Mouse (Mus musculus): ENCODE measurements around the gene B3gnt8.

The B3gnt8 gene

DNA sequence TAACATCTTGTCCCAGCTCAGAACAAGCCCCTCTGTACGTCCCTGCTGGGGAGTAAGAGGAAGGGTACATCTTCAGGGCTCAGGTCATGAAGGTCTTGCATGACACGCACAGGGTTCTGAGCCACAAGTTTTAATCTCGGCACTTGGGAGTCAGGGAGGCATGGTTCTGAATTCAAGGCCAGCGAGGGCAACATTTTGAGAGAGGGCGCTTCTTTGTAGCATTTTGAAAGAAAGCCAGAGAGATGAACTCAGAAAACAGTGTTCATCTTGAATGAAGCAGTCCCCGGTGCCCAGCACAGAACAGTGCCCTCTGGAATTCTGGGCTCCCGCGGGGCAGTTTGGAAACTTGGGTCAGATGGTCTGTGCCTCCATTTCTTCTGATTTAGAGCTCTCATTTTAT, 39.9 kb downstream of the B3gnt8 start:
- no peak for DNase-seq

- no peak for DNase-seq
These were observed 42.7 kb downstream of the B3gnt8 start for GRCm38 (mm10) chr7:25669158-25669557.

DNA sequence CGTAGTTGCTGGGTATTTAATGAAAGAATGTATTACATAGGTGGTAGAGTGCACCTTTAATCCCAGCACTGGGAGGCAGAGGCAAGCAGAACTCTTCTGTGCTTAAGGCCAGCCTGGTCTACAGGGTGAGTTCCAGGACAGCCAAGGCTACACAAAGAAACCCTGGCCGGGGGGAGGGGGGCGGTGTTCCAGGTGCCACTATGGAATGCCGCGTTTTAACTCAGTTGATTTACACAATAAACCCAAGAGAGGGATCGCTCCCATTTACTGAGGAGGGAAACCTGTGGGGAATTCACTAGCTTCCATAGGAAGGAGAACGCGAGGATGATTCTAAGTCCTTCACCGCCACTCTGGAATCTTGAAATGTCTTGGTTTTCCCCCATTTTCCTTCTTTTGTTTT, 43.2 kb downstream of the B3gnt8 start:
- no peak for DNase-seq

GRCm38 (mm10) chr7:25670096-25670495, 43.6 kb downstream of the B3gnt8 start:
- DNase-seq, result no peak

DNA sequence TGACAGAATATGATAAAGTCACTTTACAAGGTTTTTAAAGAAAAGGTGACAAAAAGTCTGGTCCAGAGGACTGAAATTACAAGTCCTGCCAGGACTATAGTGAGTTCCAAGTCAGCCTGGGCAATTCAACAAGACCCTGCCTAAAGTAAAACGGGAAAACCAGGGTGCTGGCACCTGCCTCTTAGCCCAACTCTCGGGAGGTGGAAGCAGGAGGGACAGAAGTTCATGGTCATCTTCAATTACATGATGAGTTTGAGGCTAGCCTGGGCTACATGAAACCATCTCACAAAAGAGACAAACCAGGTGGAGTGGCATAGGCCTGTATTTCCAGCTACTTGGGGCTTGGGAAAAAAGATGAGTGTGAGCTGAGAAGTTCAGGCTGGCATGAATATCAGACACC, 45.2 kb downstream of the B3gnt8 start:
- DNase-seq, result no peak

GRCm38 (mm10) chr7:25672442-25672841, 46.0 kb downstream of the B3gnt8 start:
- no peak for DNase-seq

DNA sequence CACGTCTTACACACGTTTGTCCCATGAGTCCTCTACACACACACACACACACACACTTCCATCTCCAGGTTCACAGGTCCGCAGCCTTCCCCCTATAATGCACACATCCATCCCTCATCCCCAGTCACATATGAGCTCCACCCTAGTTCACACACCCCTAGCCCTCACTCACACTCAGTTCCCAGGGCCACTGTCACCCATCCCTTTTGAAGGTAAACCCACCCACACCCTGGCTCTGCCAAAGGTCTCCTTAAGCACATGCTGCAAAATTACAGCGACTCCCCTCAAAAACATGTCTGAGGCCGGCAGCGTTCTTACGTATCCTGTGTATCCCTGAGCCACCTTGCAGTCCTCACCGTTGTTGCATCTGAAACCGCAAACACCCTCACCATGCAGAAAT, 47.8 kb downstream of the B3gnt8 start:
- DNase-seq, result no peak

GRCm38 (mm10) chr7:25674719-25675300, 48.4 kb downstream of the B3gnt8 start, which contains the start of gene Tmem91:
Gene Tmem91 (minus strand): TSS chr7:25675166.
- DNase-seq, result no peak

DNA sequence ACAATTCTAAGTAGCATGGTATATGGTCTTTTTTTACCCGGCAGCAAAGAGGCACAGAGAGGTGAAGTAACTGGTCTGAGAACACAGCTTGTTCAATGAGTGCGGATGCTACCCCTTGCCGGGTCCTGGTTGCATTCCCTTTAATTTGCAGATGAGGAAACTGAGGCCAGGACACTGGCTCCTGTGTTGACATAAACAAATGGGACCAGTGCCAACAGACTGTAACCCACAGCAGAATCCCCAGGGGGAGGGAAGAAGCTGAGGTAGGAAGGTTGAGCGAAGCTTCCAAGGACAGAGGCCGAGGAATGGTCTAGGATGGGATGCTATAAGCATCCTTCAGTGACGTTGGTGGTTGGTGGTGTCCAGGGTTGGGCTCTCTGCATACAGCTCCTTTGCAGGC, 49.0 kb downstream of the B3gnt8 start:
- DNase-seq, result no peak

DNA sequence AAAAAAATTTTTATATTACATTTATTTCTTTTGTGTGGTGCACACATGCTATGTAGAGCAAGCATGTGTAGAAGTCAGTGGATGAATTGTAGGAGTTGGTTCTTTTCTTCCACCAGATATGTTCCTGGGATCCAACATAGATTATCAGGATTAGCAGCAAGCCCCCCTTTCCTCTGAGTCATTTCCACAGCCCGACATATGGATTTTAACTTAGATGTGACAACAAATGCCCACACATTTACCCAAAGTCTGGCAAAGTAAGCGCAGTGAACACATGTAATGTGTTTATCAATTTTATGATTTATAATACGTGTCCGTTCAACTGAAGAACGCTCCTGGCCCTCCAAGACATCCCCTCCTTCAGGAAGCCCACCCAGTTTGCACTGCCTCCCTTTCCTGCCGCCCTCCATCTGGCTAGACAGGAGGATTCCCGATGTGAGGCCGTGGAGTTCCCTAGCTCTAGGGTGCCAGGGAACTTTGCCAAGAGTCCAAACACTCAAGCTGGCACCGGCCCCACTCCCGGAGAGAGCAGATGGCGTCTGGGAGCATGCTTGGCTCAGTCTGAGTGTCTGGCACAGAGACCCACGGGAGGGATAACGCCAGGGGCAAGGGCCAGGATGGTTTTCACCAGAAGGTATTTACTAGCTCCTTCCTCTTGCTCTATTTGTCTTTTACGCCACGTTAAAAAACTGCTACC, 49.8 kb downstream of the B3gnt8 start:
- DNase-seq, result peak; percentile 94

- DNase-seq, result no peak
These were observed 50.6 kb downstream of the B3gnt8 start for GRCm38 (mm10) chr7:25677013-25677412.

- no peak for DNase-seq
These were observed 53.5 kb downstream of the B3gnt8 start for GRCm38 (mm10) chr7:25679971-25680370.

DNA sequence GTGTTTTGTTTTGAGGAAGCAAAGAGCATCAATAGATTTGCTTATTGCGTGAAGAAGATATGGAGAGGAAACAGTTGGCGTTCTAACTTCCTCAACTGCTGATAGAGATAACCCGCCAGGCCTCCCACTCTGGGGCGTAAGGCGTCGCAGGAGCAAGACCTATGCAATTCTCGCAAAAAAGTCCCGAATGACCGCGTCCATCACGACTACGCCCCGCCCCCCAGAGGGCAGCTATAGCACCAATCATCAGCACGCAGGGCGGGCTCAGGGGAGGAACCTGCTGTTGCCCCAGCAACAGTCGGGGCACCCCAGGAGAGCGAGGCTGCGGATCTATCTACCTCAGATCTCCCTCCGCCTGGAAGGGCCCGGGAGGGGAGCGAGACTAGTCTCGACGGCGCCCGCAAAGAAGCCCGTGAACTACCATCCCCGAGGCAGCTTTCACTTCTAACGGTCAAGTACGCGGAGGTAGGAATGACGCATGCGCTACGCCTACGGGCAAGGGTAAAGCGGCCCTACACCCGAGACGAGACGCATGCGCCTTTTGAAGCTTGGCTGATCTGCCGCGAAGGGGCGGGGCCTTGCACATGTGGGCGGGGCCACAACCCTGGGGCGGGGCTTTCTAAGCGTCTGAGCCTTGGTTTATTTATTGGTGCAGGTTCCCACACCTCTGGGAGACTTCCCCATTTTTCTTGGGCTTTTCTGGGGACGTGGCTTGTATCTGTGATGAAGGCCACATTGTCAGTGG, 54.2 kb downstream of the B3gnt8 start, which contains the start of gene B9d2:
Gene B9d2, plus strand, starts transcription at position 267 of the 745 bp plus-strand sequence.
- peak; percentile 91 for DNase-seq

DNA sequence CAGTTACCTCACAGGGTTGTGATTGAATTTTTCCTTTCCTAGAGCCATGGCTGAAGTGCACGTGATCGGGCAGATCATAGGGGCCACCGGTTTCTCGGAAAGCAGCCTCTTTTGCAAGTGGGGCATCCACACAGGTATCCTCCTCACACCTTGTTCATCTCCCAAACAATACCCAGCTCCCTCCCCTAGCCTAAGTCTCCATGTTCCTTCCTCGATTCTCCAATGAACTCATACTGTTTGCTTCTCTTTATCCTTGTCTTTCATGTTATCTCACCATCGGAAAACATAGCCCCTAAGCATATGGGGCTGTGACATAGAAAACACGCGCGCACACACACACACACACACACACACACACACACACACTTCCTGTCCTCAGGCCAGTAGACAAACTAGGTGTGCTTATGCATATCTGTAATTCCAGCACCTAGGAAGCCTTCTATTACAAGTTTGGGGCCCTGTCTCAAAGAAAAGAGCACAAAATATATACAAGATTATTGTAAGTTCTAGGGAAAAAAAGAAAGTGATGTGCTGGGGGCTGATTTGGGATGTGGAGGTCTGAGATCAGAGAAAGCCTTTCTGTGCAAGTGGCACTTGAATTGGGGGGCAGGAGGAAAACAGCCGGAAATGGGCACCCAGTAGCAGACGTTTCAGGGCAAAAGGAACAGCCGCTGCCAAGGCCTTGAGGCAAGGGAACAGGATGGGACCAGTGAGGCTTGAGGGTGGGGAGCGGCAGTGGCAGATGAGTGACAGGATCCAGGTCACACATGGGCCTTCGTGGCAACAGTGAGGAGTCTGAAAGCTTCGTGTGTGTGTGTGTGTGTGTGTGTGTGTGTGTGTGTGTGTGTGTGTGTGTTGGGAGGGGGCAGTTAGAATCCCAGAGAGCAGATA, 55.1 kb downstream of the B3gnt8 start:
- DNase-seq, result no peak

GRCm38 (mm10) chr7:25683474-25684180, 57.2 kb downstream of the B3gnt8 start:
- DNase-seq, result no peak

DNA sequence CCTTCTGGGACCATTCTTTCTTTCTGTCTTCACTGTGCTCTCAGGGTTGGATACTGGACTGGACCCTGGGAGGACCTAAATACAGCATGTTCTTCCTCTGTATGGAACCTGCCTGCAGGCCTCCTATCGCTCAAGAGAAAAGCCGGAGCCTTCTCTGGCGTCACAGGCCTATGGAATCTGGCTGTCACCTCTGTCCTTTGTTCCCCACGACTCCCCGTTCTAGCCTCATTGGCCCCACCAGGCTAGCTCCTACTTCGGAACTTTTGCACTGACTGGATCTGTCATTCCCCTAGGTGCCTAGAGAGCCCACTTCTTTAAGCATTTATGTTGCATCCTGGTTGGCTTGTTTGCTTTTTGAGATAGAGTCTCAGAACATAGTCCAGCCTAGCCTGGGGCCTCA, 58.2 kb downstream of the B3gnt8 start:
- no peak for DNase-seq
